Mouse (Mus musculus): ENCODE data around the gene Max. TPM values are rescaled to one million over a fixed set of nuclear protein-coding genes. Genes with fewer than 3 reads are reported as not detected.

Gene Max
- polyA plus RNA-seq, 1 experiment = 98.7 TPM

- TF ChIP-seq POLR2A (IDR thresholded peaks at IDR 0.05; ENCODE audit: low read depth, low read length) (no peak), CTCF (IDR thresholded peaks at IDR 0.05; ENCODE audit: borderline replicate concordance, insufficient read depth, low read length) (no peak)
- H3K27ac ChIP-seq (ENCODE audit: insufficient read depth, low read length) = no peak overlapping the region
- H3K4me1 ChIP-seq (ENCODE audit: control insufficient read depth, insufficient read depth, low read length) = no peaks in the 10 kb centered on the region
- H3K4me3 ChIP-seq (ENCODE audit: insufficient read depth, low read length) = no peak overlapping the region
Measured at GRCm38 (mm10) chr12:76894792-76895559, 67.0 kb downstream of the Max start.

GRCm38 (mm10) chr12:76892910-76893695, 68.9 kb downstream of the Max start:
- TF ChIP-seq CTCF (IDR thresholded peaks at IDR 0.05; ENCODE audit: borderline replicate concordance, insufficient read depth, low read length) (no peak), POLR2A (IDR thresholded peaks at IDR 0.05; ENCODE audit: low read depth, low read length) (no peak)
- Histone ChIP-seq H3K27ac (ENCODE audit: insufficient read depth, low read length) (no peak overlapping the region), H3K4me1 (ENCODE audit: control insufficient read depth, insufficient read depth, low read length) (no peaks in the 10 kb centered on the region), H3K4me3 (ENCODE audit: insufficient read depth, low read length) (no peak overlapping the region)

GRCm38 (mm10) chr12:76891160-76891559, 70.8 kb downstream of the Max start:
- no peaks in the 10 kb centered on the region for H3K4me1 ChIP-seq (ENCODE audit: control insufficient read depth, insufficient read depth, low read length)
- H3K4me3 ChIP-seq (ENCODE audit: insufficient read depth, low read length) = no peak overlapping the region
- no peak overlapping the region for H3K27ac ChIP-seq (ENCODE audit: insufficient read depth, low read length)
- TF ChIP-seq POLR2A (IDR thresholded peaks at IDR 0.05; ENCODE audit: low read depth, low read length) (no peak), CTCF (IDR thresholded peaks at IDR 0.05; ENCODE audit: borderline replicate concordance, insufficient read depth, low read length) (no peak)

- TF ChIP-seq POLR2A (IDR thresholded peaks at IDR 0.05; ENCODE audit: low read depth, low read length) = no peak
- no peak for TF ChIP-seq CTCF (IDR thresholded peaks at IDR 0.05; ENCODE audit: borderline replicate concordance, insufficient read depth, low read length)
- Histone ChIP-seq H3K27ac (ENCODE audit: insufficient read depth, low read length) (no peak overlapping the region), H3K4me3 (ENCODE audit: insufficient read depth, low read length) (no peak overlapping the region), H3K4me1 (ENCODE audit: control insufficient read depth, insufficient read depth, low read length) (no peaks in the 10 kb centered on the region)
Measured at GRCm38 (mm10) chr12:76889404-76890184, 72.4 kb downstream of the Max start.

GRCm38 (mm10) chr12:76887941-76888340, 74.1 kb downstream of the Max start:
- no peak overlapping the region for H3K4me3 ChIP-seq (ENCODE audit: insufficient read depth, low read length)
- no peaks in the 10 kb centered on the region for H3K4me1 ChIP-seq (ENCODE audit: control insufficient read depth, insufficient read depth, low read length)
- TF ChIP-seq POLR2A (IDR thresholded peaks at IDR 0.05; ENCODE audit: low read depth, low read length) = no peak
- TF ChIP-seq CTCF (IDR thresholded peaks at IDR 0.05; ENCODE audit: borderline replicate concordance, insufficient read depth, low read length) = no peak
- H3K27ac ChIP-seq (ENCODE audit: insufficient read depth, low read length) = no peak overlapping the region

Other genes with a start within 250 kb of the Max start
- 43.3 and 44.5 TPM in 2 replicates for gene Churc1, start 196.7 kb downstream of the Max start, polyA plus RNA-seq (2011; ENCODE audit: insufficient read length, low read depth, missing spikeins)
- gene Fntb, start 196.6 kb downstream of the Max start, polyA plus RNA-seq (2011; ENCODE audit: insufficient read length, low read depth, missing spikeins) = 51.9 and 81.7 TPM in 2 replicates
- gene Gpx2, start 166.6 kb downstream of the Max start, polyA plus RNA-seq (2011; ENCODE audit: insufficient read length, low read depth, missing spikeins) = not detected in 2 replicates
- gene Rab15, start 139.3 kb downstream of the Max start, polyA plus RNA-seq (2011; ENCODE audit: insufficient read length, low read depth, missing spikeins) = 10.5 and 10.9 TPM in 2 replicates